Mouse (Mus musculus) G1E-ER4 (cell line): Measurements from ENCODE around the gene Hes3. TPM values are rescaled to one million over a fixed set of nuclear protein-coding genes. Genes with fewer than 3 reads are reported as not detected.

Experiments used
- GATA1 ChIP-seq: IDR thresholded peaks from one replicate; pipeline ENCODE4 v1.8.0; 2012; ENCODE audit warnings: low read length, inconsistent platforms
- polyA plus RNA-seq: library from polyadenylated mRNA; stranded (reverse); fragments of >175 nt; gene quantifications from 2 replicates; pipeline ENCODE4 v1.2.3, GENCODE M21; 2012

The Hes3 gene
- polyA plus RNA-seq, 1 experiment = 0.05 TPM

DNA sequence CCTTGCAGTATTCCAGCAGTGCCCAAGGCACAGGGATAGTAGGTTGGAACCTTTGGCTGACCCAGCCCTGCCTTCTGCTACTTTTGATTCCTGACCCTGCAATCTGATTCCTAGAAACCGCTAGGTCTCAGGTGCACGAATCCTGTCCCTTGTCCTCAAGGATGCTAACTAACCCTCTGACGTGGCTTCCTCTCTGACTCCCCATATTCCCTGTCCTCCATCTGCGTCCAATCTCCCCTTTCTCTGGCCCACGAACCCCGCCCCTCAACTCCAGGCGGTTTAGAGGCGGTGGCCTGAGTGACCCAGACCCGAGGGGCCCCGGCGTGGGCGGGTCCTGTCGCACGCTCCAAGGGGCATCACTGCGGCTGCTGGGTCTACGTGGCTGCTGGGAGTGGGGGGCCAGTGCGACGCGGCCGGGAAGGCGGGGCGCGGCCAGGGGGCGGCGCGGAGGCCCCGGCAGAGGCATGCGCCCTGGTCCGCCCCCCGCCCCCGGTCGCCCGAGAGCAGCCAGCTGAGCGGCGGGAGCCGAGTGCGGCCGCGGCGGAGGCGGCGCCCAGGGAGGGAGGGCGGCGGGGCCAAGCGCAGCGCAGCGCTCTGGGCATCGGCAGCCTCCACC is 17.7 kb downstream of the Hes3 start, which contains the start of gene Gpr153:
TSS of gene Gpr153 (plus strand) at position 612 of the 616 bp plus-strand sequence.
- no peak for TF ChIP-seq GATA1

DNA sequence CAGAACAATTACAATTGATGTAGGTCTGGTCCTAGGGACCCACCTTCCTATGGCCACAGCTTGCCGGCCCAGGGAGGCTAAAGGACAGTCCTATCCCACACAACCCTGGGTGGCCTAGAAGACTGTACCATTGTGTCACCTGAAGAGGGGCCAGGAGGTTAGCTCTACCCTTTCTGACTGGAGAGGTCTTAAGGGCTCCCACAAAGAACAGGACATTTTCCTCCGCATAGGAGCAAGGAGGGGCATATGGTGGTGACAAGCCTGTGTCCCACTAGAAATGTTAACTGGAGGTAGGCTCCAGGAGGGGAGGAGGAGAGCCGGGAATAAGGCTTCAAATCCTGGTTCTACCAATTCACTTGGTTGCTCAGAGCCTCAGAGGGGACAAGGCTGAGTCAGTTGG is 18.3 kb downstream of the Hes3 start:
- TF ChIP-seq GATA1 = no peak

DNA sequence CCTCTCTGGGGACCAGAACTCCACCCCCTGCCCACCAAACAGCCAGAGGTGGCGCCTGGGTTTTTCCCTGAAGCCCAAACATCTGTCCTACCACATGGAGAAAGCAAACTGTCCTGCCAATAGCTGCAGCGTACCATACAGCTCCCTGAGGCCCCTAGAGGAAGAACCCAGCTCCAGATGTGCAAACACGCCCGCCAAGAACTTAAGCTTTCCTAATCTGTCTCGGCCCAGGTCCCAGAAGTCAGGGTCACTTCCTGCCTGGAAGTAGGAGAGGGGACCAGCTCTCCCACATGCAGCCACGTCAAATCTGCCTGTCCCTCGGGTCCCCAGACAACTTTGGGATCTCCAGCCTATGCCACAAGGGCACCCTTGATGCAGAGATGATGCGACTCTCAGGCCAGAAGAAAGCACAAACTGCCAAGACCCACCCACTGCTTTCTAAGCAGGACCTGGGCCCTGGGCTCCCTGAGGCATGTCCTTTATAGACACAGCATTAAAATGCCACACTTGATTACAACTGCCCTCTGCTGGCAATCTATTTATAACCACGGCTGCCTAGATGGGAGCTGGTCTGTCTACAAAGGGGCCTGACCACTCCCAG is 18.9 kb downstream of the Hes3 start:
- no peak for TF ChIP-seq GATA1

DNA sequence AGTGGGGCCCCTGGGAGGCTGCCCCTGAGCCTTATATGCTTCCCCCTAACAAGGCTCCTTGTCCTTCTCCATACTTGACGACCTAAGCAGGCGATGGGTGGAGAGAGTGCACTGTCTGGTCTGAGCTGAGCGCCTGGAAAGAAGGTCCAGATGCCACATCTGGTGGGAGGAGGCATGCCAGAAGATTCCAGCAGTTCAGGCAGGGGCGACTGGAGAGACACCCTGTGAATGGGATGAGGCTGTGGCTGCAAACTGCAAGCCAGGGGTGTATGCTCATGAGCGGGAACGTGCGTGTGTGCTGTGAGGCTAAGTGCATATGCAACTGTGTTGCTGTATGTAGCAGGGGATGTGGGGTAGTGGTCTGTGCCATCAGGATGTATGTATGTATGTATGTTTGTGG is 19.5 kb downstream of the Hes3 start:
- no peak for TF ChIP-seq GATA1

DNA sequence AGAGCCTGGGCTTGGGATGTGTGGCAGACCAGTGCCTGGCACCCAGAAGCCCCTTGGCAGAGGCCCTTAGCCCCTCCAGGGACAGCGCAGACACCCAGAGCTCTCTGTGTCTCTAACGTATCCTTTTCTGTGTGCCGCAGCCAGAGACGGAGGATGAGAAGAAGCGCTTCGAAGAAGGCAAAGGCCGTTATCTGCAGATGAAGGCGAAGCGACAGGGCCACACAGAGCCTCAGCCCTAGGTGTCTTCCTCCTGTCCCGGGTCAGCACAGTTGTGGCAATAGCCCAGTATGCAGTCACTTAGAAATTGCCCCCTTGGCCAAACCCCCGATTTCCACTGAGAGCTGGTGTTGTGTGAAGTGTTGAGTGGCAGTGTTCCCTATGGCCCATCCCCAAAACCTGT is 20.1 kb downstream of the Hes3 start:
- TF ChIP-seq GATA1 = no peak

DNA sequence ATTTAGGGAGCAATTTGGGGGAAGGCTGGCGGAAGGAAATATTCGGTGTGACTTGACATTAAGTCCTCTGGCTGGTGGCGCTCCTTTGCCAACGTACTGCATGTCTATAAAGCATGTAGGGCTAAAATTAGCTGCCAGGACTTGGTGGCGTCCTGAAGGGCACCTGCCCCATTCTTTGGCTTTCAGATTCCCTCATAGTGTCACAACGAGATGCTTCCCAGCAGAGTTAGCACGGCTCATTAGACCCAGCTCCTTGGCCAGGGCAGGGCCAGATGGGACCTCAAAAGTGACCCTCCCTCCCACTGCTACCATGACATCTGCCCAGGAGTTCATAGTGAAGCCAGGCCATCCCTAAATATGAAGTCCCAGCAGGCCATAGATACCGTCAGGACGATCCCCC is 20.9 kb downstream of the Hes3 start:
- TF ChIP-seq GATA1 = no peak

DNA sequence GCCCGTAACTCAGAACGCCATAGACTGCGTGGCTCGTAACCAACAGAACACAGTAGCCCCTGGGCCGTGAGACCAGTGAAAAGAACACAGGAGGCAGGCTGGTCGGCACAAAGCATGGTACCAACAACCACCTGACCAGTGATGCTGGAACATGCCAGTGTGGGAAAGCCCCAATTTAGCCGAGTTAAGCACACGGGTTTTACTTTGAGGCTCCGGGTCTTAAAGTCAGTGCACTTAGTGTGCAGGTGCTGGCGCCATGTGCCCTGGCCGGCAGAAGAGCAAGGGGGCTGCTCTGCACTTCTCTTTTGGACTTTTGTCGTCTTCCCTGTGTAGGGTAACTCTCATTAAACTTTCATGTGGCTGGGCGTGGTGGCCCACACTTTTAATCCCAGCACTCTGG is 21.5 kb downstream of the Hes3 start:
- no peak for TF ChIP-seq GATA1

DNA sequence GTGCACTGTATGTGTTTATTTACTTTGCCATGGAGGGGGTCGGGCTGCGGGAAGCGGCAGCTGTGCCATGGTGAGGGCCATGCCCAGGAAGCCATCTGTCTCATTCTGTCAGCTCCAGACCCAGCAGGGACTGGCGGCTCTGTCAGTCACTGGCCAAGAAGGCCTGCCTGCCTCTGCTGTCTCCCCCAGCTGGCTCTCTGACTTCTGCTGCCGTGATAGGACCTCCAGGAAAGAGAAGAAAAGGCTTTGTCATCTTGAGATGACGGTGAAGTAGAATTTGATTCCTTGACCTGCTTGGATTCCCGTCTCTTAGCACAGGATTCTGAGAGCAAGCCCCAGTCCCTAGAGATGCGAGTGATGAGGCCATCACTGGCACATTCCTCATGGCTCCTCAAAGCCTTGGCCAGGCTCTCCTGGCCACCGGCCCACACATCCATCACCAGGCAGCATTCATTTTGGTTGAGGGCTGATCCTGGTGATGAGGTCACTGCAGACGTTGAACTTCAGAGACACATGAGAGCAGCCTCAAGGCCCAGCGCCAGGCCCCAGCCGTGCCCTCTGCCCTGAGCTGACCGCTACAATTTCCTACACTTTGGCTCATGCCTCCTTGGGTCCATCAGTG is 23.6 kb downstream of the Hes3 start:
- no peak for TF ChIP-seq GATA1

DNA sequence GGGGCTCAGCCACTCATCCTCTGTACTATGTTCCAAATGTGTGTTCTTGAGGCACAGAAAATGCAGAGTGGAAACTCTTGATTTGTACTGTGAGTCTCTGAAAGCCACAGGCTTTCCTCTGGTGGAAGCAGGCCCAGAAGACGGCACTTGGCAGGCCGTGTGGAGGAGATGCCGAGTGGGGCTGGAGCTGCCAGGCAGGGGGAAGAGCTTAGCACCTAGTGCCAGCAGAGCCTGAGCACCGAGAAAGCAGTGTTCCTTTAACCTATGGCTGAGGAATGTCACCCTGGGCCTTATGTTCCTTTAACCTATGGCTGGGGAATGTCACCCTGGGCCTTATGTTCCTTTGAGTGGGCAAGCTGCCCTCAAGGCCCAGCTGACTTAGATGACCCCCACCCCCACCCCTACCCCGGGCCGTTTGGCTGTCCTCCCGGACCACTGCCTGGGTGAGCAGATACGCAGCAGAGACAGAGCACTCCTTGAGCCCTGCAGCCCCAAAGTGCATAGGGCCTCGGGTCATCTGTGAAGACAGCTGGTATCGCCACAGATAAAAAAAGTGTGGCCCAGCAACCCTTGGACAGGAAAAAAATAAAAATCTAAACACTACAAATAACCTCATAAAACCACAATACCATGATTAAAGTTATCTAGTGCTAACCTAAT is 25.1 kb downstream of the Hes3 start:
- TF ChIP-seq GATA1 = no peak

DNA sequence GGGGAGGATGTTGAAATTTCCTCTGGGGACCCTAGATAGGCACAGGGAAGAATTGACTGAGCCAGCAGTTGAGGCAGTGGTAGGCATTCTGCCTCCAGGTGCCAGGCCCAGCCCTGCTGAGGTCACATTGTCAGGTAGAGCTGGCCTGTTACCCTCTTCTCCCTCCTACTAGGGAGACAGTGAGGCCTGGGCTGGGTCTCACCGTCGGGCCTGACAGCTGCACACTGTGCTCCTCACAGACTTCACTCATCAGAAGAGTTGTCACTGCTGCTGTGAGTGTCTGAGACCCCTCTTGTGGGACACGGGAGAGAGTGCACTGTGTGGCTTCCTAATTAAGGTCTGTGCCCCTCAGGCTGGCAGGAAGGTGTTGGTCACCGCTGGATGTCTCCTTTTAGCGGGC is 25.7 kb downstream of the Hes3 start:
- TF ChIP-seq GATA1 = no peak

DNA sequence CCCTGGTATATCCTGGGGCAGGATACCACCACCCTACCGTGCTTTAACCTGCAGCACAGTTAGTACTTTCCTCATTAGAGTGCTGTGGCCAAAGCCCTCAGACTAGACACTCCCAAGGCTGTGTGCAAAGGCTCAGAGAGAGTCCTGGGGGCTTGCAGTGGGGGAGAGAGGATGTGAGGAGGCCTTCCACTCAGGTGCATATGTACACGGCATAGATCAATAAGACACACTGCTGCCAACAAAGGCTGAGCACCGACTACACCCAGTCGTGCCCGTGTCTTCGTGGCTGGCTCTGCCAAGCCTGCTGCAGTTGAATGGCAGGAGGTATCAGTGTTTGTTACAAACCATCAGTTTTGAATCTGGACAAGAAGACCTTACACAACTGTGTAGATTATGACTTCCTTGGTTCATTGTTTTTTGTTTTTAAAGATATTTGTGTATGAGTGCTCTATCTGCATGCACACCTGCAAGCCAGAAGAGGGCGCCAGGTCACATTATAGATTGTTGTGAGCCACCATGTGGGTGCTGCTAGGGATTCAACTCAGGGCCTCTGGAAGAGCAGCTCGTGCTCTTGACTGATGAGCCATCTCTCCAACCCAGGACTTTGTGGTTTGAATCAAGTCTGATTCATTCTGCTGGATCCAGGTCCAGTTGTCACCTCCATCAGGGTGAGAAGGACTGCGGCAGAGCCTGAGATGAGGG is 26.4 kb downstream of the Hes3 start:
- no peak for TF ChIP-seq GATA1

DNA sequence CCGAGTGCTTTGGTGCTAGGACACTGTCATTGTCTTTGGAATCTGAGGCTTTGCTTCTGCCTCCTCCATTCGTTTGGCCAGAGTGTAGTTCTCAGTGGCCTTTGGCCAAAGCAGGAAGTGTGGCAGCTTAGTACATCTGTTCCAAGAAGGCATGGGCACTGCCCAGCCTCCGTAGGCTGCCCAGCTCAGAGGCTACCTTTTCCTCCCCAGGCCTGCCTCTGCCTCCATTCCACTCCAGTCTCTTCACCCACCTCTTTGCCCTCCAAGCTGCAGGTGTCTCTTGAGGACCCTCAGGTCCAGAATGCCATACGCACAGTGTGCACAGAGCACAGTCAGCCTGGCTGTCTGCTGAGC is 27.3 kb downstream of the Hes3 start:
- TF ChIP-seq GATA1 = no peak

DNA sequence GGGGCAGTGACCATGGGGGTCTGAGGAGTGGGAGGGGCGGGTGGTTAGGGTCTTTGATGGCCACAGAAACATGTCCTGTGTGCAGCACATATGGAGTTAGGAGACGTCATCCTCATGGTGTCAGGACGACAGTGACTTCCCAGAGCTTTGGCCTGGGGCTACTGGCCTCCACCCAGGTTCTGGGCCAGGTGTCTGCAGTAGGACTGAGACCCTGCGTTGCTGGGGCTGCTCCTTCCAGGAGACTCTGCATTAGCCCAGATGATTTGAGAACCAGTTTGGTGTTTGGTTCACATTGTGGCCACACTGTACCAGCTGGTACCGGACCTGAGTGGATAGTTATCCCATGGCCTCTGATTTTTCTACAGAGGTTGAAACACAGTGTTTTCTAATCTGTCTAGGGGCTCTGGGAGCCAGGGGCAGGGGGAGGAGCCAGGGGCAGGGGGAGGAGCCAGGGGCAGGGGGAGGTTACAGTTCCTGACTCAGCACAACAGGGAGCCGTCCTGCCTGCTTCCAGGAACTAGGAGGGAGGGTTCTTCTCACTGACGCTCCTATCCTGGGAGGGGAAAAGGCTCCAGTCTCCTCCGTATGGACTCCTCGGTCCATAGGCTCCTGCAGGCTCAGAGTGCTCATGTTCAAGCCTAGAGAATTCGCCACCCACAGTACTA is 27.8 kb downstream of the Hes3 start:
- no peak for TF ChIP-seq GATA1

DNA sequence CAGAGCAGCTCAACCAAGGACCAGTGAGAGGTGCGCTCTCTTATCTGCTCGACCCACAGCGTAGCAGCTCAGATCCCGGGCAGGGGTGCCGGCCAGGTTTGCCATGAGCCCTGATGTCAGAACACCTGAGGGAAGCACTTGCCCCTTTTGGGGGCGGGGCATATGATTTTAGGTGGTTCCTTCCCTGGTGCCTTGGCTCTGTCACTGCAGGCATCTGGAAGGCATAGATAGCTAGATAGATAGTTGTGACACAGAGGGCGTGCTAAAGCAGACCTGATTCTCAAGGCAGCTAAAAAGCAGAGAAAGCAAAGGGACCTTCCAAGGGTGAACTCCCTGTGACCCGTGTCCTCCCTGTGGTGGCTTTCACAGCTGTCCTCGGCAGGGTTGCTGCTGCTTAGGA is 28.4 kb downstream of the Hes3 start:
- TF ChIP-seq GATA1 = no peak

DNA sequence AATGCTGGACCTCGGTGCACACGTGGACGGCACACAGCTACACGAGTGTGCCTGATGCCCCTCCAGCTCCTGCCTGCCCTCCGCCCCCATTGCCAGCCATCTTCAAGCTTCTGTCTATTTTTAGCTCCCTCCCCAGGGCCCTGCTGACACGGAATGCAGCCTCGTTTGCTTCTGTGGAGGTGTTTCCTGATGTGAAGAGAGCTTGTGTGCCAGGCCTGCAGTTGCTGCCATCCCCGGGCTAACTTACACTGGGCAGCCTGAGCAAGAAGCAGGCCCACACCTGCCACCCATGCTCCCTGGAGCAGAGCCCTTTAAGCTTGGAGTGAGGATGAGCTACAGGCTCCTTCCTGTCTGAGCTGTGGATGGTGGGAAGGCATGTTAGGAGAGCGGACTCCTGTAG is 29.3 kb downstream of the Hes3 start:
- no peak for TF ChIP-seq GATA1

DNA sequence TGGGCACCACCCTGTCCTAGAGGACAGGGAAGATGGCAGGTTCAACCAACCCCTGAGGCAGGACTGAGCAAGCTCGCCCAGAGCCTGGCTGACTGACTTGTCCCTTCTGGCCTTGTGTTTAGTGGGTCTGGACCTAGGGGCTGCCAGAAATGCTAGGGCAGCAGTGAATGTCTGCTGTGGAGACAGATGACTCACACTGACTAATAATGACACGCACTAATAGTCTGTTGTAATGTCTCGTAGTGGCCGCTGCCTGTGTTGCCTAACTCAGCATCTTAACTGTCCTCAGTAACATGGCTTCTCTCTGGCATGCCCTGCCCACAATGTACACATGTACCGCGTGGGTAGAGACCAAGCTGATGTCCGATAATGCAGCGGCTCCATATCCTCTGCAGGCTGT is 31.0 kb downstream of the Hes3 start:
- no peak for TF ChIP-seq GATA1
